Mouse (Mus musculus) macrophage (primary cell): ENCODE data around the gene Hoxc13. TPM values are rescaled to one million over a fixed set of nuclear protein-coding genes. Genes with fewer than 3 reads are reported as not detected.

Source experiments
- H3K27ac ChIP-seq: fragments of 350-480 bp; formaldehyde crosslinking; 2 replicates; pipeline ENCODE4 v1.9.0; 2021
- H3K36me3 ChIP-seq: fragments of 350-480 bp; formaldehyde crosslinking; 2 replicates; pipeline ENCODE4 v1.9.0; 2021; ENCODE audit errors: inconsistent target
- H3K4me3 ChIP-seq: fragments of 350-480 bp; formaldehyde crosslinking; 2 replicates; pipeline ENCODE4 v1.9.0; 2021; ENCODE audit errors: inconsistent target
- H3K79me2 ChIP-seq: fragments of 350-480 bp; formaldehyde crosslinking; 2 replicates; pipeline ENCODE4 v1.9.0; 2021; ENCODE audit errors: inconsistent target
- WGBS: methylation state at CpG from one replicate; pipeline ENCODE4 v1.1.7; 2026; ENCODE audit warnings: inconsistent platforms; ENCODE audit not compliant: missing documents; 5-methylcytosine and 5-hydroxymethylcytosine counted together
- polyA plus RNA-seq: library from polyadenylated mRNA; stranded (reverse); fragments of 250-400 nt; gene quantifications from 3 replicates; pipeline ENCODE4 v1.2.4, GENCODE M21; 2018; ENCODE audit warnings: inconsistent platforms

Hoxc13 gene
- polyA plus RNA-seq, 1 experiment from 2014 or later = not detected

GRCm38 (mm10) chr15:102965003-102965891 lies 44.3 kb downstream of the Hoxc13 start:
- Histone ChIP-seq H3K79me2 (no peaks in the 10 kb centered on the region), H3K4me3 (no peak overlapping the region), H3K27ac (no peak overlapping the region), H3K36me3 (no peaks in the 10 kb centered on the region)
- WGBS = 11% methylated on average over 26 of the region's 26 CpGs

- Histone ChIP-seq H3K4me3 (no peak overlapping the region), H3K36me3 (no peaks in the 10 kb centered on the region), H3K27ac (no peak overlapping the region), H3K79me2 (no peaks in the 10 kb centered on the region)
- WGBS = 6% methylated on average over 28 of the region's 30 CpGs
These were observed 45.2 kb downstream of the Hoxc13 start for GRCm38 (mm10) chr15:102965892-102966775.

DNA sequence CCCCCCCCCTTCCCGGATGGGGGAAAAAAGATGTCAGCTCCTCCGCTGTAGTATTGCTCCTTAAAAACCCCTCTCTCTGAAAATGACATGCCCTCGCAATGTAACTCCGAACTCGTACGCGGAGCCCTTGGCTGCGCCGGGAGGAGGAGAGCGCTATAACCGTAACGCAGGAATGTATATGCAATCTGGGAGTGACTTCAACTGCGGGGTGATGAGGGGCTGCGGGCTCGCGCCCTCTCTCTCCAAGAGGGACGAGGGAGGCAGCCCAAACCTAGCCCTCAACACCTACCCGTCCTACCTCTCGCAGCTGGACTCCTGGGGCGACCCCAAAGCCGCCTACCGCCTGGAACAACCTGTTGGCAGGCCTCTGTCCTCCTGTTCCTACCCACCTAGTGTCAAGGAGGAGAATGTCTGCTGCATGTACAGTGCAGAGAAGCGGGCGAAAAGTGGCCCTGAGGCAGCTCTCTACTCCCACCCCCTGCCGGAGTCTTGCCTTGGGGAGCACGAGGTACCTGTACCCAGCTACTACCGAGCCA lies 45.9 kb downstream of the Hoxc13 start, which contains the start of gene Hoxc10:
TSS of gene Hoxc10 (plus strand) at position 21 of the 536 bp plus-strand sequence.
- 10% methylated on average over 26 of the region's 27 CpGs for WGBS
- no peaks in the 10 kb centered on the region for H3K36me3 ChIP-seq
- H3K27ac ChIP-seq = no peak within 1 kb of the TSS
- no peaks in the 10 kb centered on the region for H3K79me2 ChIP-seq
- H3K4me3 ChIP-seq = no peak within 1 kb of the TSS

DNA sequence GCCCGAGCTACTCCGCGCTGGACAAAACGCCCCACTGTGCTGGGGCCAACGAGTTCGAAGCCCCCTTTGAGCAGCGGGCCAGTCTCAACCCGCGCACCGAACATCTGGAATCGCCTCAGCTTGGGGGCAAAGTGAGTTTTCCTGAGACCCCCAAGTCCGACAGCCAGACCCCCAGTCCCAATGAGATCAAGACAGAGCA lies 46.3 kb downstream of the Hoxc13 start, which contains the start of gene Hoxc5:
TSS of gene Hoxc5 (plus strand) at position 132 of the 199 bp plus-strand sequence.
- Histone ChIP-seq H3K79me2 (no peaks in the 10 kb centered on the region), H3K36me3 (no peaks in the 10 kb centered on the region), H3K27ac (no peak within 1 kb of the TSS), H3K4me3 (no peak within 1 kb of the TSS)
- WGBS = 4% methylated on average over 12 of the region's 12 CpGs

- Histone ChIP-seq H3K27ac (no peak overlapping the region), H3K79me2 (no peaks in the 10 kb centered on the region), H3K4me3 (no peak overlapping the region), H3K36me3 (no peaks in the 10 kb centered on the region)
- 10% methylated on average over 34 of the region's 34 CpGs for WGBS
These were observed 46.9 kb downstream of the Hoxc13 start for GRCm38 (mm10) chr15:102967511-102968397.

- no peaks in the 10 kb centered on the region for H3K79me2 ChIP-seq
- WGBS = 56% methylated on average over 1 of the region's 1 CpGs
- H3K4me3 ChIP-seq = no peak overlapping the region
- H3K27ac ChIP-seq = no peak overlapping the region
- H3K36me3 ChIP-seq = no peaks in the 10 kb centered on the region
These were observed 48.4 kb downstream of the Hoxc13 start for GRCm38 (mm10) chr15:102969296-102969695.

GRCm38 (mm10) chr15:102970740-102971139 lies 49.8 kb downstream of the Hoxc13 start:
- Histone ChIP-seq H3K4me3 (no peak overlapping the region), H3K36me3 (no peaks in the 10 kb centered on the region)
- 4% methylated on average over 11 of the region's 12 CpGs for WGBS

DNA sequence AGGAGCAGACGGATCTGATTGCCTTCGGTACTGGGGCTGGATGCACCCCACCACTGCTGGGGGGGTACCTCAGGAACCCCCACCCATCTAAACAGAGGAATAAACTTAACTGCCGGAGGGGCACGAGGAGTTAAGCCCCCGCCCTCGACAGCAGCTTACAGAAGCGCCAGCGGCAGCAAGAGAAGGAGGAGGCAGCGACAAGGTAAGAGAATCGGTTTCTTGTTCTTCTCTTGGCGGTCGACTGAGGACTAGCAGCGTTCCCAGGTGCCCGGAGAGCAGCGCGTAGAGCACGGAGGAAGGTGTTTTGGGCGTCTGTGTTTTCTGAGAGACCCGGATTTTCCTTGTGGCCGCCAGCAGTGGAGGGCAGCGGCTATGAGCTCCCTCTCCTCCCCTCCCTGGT lies 51.4 kb downstream of the Hoxc13 start:
- H3K27ac ChIP-seq = no peak overlapping the region
- no peaks in the 10 kb centered on the region for H3K36me3 ChIP-seq
- no peak overlapping the region for H3K4me3 ChIP-seq
- 3% methylated on average over 20 of the region's 21 CpGs for WGBS
- no peaks in the 10 kb centered on the region for H3K79me2 ChIP-seq

More at GRCm38 (mm10) chr15:102970740-102971139, 49.8 kb downstream of the Hoxc13 start:
- Histone ChIP-seq H3K79me2 (no peaks in the 10 kb centered on the region), H3K27ac (no peak overlapping the region)

GRCm38 (mm10) chr15:102972753-102973152 lies 51.9 kb downstream of the Hoxc13 start:
- 16% methylated on average over 6 of the region's 6 CpGs for WGBS
- no peak overlapping the region for H3K27ac ChIP-seq
- H3K79me2 ChIP-seq = no peaks in the 10 kb centered on the region
- H3K4me3 ChIP-seq = no peak overlapping the region
- no peaks in the 10 kb centered on the region for H3K36me3 ChIP-seq

DNA sequence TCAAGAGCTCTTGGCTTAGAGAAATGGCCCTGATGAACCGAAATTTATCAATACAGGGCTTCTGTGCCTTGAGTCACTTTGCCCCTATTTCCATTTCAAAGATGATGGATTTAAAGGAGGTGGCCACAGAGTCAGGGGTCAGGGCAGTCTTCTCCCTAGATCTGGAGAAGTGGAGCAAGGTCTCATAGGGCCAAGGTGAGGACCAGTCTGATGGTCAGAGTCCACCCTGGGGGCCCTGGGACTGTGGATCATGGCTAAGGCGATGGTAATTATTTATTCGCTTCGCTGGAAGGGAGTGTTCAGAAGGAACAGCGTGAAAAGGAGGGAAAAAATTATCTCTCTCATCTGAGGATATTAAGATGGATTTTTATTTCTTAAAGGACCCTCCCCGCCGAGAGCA lies 54.1 kb downstream of the Hoxc13 start:
- no peak overlapping the region for H3K4me3 ChIP-seq
- no peak overlapping the region for H3K27ac ChIP-seq
- 18% methylated on average over 7 of the region's 7 CpGs for WGBS

GRCm38 (mm10) chr15:102975688-102976111 lies 54.8 kb downstream of the Hoxc13 start:
- H3K79me2 ChIP-seq = no peaks in the 10 kb centered on the region
- no peak overlapping the region for H3K4me3 ChIP-seq
- H3K36me3 ChIP-seq = no peaks in the 10 kb centered on the region
- no peak overlapping the region for H3K27ac ChIP-seq
- 3% methylated on average over 21 of the region's 21 CpGs for WGBS

More for the DNA sequence above, 54.1 kb downstream of the Hoxc13 start:
- H3K79me2 ChIP-seq = no peaks in the 10 kb centered on the region
- H3K36me3 ChIP-seq = no peaks in the 10 kb centered on the region

DNA sequence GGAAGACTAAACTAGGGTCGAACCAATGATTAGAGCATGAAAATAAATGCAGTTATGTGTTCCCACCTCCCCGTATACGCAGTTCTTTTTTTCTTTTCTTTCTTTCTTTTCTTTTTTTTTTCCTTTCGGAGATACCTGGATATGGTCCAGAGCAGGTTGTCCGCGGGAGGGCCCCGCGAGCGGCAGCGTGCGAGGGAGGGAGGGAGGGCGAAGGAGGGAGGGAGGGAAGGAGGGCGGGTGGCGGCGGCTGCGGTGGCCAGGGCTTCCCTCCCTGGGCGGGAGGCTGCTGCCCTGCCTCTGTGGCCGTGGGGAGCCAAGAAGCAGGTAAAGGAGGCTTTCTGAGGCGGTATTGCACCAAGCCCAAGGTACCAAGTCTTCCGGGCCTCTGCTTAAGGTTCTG lies 55.3 kb downstream of the Hoxc13 start, which contains the start of gene Hoxc9:
TSS of gene Hoxc9 (plus strand) at position 269 of the 400 bp plus-strand sequence.
- H3K4me3 ChIP-seq = no peak within 1 kb of the TSS
- H3K36me3 ChIP-seq = no peaks in the 10 kb centered on the region
- 4% methylated on average over 6 of the region's 20 CpGs for WGBS
- H3K79me2 ChIP-seq = no peaks in the 10 kb centered on the region
- no peak within 1 kb of the TSS for H3K27ac ChIP-seq

DNA sequence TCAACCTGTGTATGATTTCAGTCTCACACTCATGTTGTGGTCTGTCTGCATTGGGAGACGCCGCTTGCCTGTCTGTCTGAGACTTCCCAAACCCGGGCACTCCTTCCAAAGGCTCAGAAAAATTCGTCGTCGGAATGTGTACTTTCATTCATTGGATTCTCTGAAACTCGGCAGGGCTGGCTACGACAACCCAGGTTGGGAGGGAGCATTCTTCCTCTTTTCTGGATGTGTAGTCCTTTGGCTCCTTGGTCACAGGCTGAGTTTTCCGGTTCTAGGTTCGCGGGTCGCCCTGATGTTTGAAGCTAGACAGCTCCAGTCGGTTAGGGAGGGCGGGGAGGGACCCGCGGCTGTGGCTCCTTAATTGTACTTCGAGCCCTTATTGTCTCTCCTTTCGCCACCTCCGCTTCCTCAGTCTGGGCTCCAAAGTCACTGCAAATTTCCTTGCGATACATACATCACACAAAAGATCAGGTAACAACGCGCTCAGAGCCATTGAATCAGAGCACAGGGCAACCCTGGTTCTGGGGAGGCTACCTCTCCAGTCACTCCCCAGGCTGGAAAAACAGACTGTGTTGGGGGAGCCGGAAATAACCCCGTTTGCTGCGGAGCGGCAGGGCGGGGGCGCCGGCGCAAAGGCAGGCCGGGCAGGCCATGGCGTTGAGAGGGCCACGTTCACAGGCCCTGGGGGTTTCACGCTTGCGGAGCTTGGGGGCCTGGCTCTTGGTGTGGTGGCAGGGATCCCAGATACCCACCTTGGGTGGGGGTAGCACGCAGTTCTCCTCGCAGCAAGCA lies 55.9 kb downstream of the Hoxc13 start:
- Histone ChIP-seq H3K4me3 (no peak overlapping the region), H3K27ac (no peak overlapping the region), H3K79me2 (no peaks in the 10 kb centered on the region), H3K36me3 (no peaks in the 10 kb centered on the region)
- 4% methylated on average over 37 of the region's 37 CpGs for WGBS
